Comparison of ENCODE assay signal across 25 mouse cellular contexts in the genomic region with DNA sequence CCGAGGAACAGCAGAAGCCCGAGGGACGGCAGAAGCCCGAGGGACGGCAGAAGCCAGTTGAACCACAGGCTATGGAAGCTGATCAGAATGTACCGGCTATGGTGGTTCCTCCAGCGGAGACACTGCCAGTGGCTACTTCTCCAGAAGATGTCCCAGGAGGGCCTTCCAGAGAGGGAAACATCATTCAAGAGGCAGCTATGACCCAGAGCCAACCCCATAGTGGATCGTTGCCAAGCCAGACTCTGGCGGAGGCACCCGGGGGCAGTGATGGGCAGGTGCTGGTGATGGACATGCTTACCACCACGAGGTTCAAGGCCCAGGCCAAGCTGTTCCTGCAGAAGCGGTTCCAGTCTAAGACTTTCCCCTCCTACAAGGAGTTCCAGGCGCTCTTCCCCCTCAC. TPM values are rescaled to one million over a fixed set of nuclear protein-coding genes. Genes with fewer than 3 reads are reported as not detected.
DNase-seq lines count a peak whose midpoint lies in the region; TF ChIP-seq lines count a peak whose summit lies in the region.
"Had no signal": no experiment of that assay in that cellular context is flagged by ENCODE, and none has a peak within 500 bp of the region (broad histone marks: within the 10 kb centered on the region; RNA-seq: fewer than 3 reads in every experiment).

No protein-coding gene starts in this region.

- no peak for TF ChIP-seq POLR2A in testis, adult 2 months (IDR thresholded peaks at IDR 0.05; ENCODE audit: control insufficient read depth, low read depth, low read length)

- no peaks in the 10 kb centered on the region; the same call in none of the 2 replicates for H3K4me1 ChIP-seq in testis, adult 2 months (ENCODE audit: control insufficient read depth, insufficient read depth, low read length)
- H3K4me1 ChIP-seq: forebrain, embryonic 12.5 days; heart, embryonic 12.5 days had no signal

- H3K27ac ChIP-seq in testis, adult 2 months (ENCODE audit: control insufficient read depth, insufficient read depth, low read depth, low read length): no peak overlapping the region
- H3K27ac ChIP-seq: embryonic facial prominence, embryonic 13.5 days; forebrain, embryonic 12.5 days; heart, adult 2 months had no signal

- peak overlapping the region; percentile 13 for H3K4me3 ChIP-seq in testis, adult 2 months (ENCODE audit: control insufficient read depth, low read depth, low read length)
- H3K4me3 ChIP-seq: embryonic facial prominence, embryonic 13.5 days; forebrain, embryonic 12.5 days; heart, adult 2 months; heart, embryonic 12.5 days had no signal

- no peaks in the 10 kb centered on the region for H3K36me3 ChIP-seq in testis, adult 2 months (ENCODE audit: control insufficient read depth, insufficient read depth, low read length)
- H3K36me3 ChIP-seq: embryonic facial prominence, embryonic 13.5 days; forebrain, embryonic 12.5 days; heart, embryonic 12.5 days had no signal

- TF ChIP-seq CTCF in testis, adult 2 months (IDR thresholded peaks at IDR 0.05; ENCODE audit: control insufficient read depth, insufficient read depth, insufficient replicate concordance, low read depth, low read length): no peak

- H3K27me3 ChIP-seq in testis, adult 2 months (ENCODE audit: control insufficient read depth, insufficient read depth, low read length): no peaks in the 10 kb centered on the region; the same call in 1 of the 2 replicates

- DNase-seq in adrenal gland, adult (ENCODE audit: inconsistent age in 2 of 2, low spot score in 1 of 2): peak; percentile 9 to 56
- no peak for DNase-seq in adrenal gland, adult 8-10 months
- peak; percentile 26 to 58 for DNase-seq in cerebellum, postnatal 14 days
- DNase-seq in cerebellum, adult 9-11 months: no peak
- DNase-seq in testis, postnatal 14 days (ENCODE audit: low spot score): no peak
- DNase-seq in spleen, postnatal 36 days (ENCODE audit: low spot score in 2 of 2): no peak
- no peak for DNase-seq in gastrocnemius, adult 18-20 months (ENCODE audit: low spot score)
- DNase-seq: B cell, adult 2 months; cerebellum, adult 2 months; cerebellum, postnatal 36 days; gastrocnemius, postnatal 14 days; heart, adult 2 months had no signal

RNA-seq across cellular contexts. Expression of gene Vrtn, which starts 9.4 kb away (rescaled TPM):
- total RNA-seq in adrenal gland, adult 8-10 months (2022): not detected
- polyA plus RNA-seq in testis, adult 2 months (2012; rRNA removed): 0.07 and 0.16 TPM in 2 replicates
- not detected for total RNA-seq in gastrocnemius, adult 18-20 months (2021)
- total RNA-seq: gastrocnemius, postnatal 14 days; heart, adult 2 months; heart, postnatal 25 days had no signal
- polyA plus RNA-seq: CD4-positive, CD25-positive, alpha-beta regulatory T cell, adult 4 months; cerebellum, adult 2 months; embryonic facial prominence, embryonic 13.5 days; forebrain, embryonic 12.5 days; frontal cortex, adult 2 months; gonadal fat pad, adult 2 months; heart, adult 2 months; heart, embryonic 12.5 days; hindbrain, embryonic 11.5 days; hindbrain, embryonic 16.5 days; inflammation-experienced regulatory T-cells, adult 6 months; intestine, postnatal 0 days had no signal

RNA-seq across cellular contexts. Expression of gene Abcd4, which starts 33.0 kb away (rescaled TPM):
- 10 to 100 TPM; 10.9 to 16.3 (median 13.8) TPM for total RNA-seq in adrenal gland, adult 8-10 months (2022)
- 1.8 TPM in 2 replicates for polyA plus RNA-seq in testis, adult 2 months (2012; rRNA removed)
- 1 to 10 TPM; 4.9 to 5.1 TPM for total RNA-seq in gastrocnemius, adult 18-20 months (2021)

RNA-seq across cellular contexts. Expression of gene Syndig1l, which starts 48.4 kb away (rescaled TPM):
- not detected for total RNA-seq in adrenal gland, adult 8-10 months (2022)
- 12.9 and 14.7 TPM in 2 replicates for polyA plus RNA-seq in testis, adult 2 months (2012; rRNA removed)
- total RNA-seq in gastrocnemius, adult 18-20 months (2021): not detected
- total RNA-seq: gastrocnemius, postnatal 14 days; heart, adult 2 months; heart, postnatal 25 days had no signal
- polyA plus RNA-seq: embryonic facial prominence, embryonic 13.5 days; heart, adult 2 months; heart, embryonic 12.5 days; heart, embryonic 16.5 days; inflammation-experienced regulatory T-cells, adult 6 months had no signal

Comparison
In these comparisons a context has a peak if more than half of its experiments do, and no peak if none do; other contexts are left out.
1. DNase-seq: peak in adrenal gland, adult (2 of 2) and cerebellum, postnatal 14 days (2 of 2); none in adrenal gland, adult 8-10 months (single experiment), cerebellum, adult 9-11 months (single experiment), testis, postnatal 14 days (single experiment), spleen, postnatal 36 days (0 of 2) and gastrocnemius, adult 18-20 months (single experiment).